Mouse (Mus musculus): Measurements from ENCODE around the gene Ppp4r1. TPM values are rescaled to one million over a fixed set of nuclear protein-coding genes. Genes with fewer than 3 reads are reported as not detected.

Gene Ppp4r1
- polyA plus RNA-seq, 1 experiment from 2014 or later, result 41.5 TPM

DNA sequence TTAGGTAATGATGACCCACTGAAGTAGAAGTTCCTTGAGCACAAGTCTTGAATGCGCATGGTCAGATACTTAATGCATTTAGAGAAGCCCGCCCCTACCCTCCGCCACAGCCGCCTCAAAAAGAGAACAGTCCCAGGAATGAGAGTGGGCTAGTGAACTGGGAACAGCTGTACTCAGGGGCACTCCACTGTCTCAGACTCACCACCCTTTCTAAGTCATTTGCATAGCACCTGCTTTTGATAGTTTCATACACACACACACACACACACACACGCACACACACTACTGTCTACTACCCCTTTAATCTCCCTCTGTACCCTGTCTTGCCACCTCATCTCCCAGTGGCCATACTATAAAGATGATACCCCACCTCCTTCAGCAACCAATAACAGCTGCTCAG is 45.5 kb downstream of the Ppp4r1 start:
- Histone ChIP-seq H3K9ac (replicated peaks; ENCODE audit: low read depth, low read length) (no peak overlapping the region), H3K36me3 (ENCODE audit: control insufficient read depth, insufficient read depth, low read length) (peaks cover 70% of the 10 kb centered on the region), H3K27ac (ENCODE audit: low read length) (no peak overlapping the region), H3K9me3 (ENCODE audit: control insufficient read depth, low read depth, low read length) (no peaks in the 10 kb centered on the region), H3K4me3 (ENCODE audit: low read depth, low read length) (no peak overlapping the region), H3K4me2 (replicated peaks; ENCODE audit: low read depth, low read length) (no peak overlapping the region), H3K4me1 (ENCODE audit: control insufficient read depth, insufficient read depth, low read length) (no peaks in the 10 kb centered on the region), H3K27me3 (ENCODE audit: control insufficient read depth, insufficient read depth, low read length) (no peaks in the 10 kb centered on the region)
- ATAC-seq (ENCODE audit: insufficient number of reproducible peaks, insufficient read depth, low FRiP score, low read depth), result no peak
- WGBS, result 91% methylated on average over 5 of the region's 5 CpGs

- no peaks in the 10 kb centered on the region for H3K27me3 ChIP-seq (ENCODE audit: control insufficient read depth, insufficient read depth, low read length)
- no peak overlapping the region for H3K9ac ChIP-seq (replicated peaks; ENCODE audit: low read depth, low read length)
- peaks cover 76% of the 10 kb centered on the region for H3K36me3 ChIP-seq (ENCODE audit: control insufficient read depth, insufficient read depth, low read length)
- no peaks in the 10 kb centered on the region for H3K4me1 ChIP-seq (ENCODE audit: control insufficient read depth, insufficient read depth, low read length)
- no peak overlapping the region for H3K27ac ChIP-seq (ENCODE audit: low read length)
- no peaks in the 10 kb centered on the region for H3K9me3 ChIP-seq (ENCODE audit: control insufficient read depth, low read depth, low read length)
- H3K4me2 ChIP-seq (replicated peaks; ENCODE audit: low read depth, low read length), result no peak overlapping the region
- no peak overlapping the region for H3K4me3 ChIP-seq (ENCODE audit: low read depth, low read length)
- ATAC-seq (ENCODE audit: insufficient number of reproducible peaks, insufficient read depth, low FRiP score, low read depth), result no peak
- WGBS, result 93% methylated on average over 11 of the region's 11 CpGs
Observed at GRCm38 (mm10) chr17:65828951-65829350, 46.6 kb downstream of the Ppp4r1 start.

DNA sequence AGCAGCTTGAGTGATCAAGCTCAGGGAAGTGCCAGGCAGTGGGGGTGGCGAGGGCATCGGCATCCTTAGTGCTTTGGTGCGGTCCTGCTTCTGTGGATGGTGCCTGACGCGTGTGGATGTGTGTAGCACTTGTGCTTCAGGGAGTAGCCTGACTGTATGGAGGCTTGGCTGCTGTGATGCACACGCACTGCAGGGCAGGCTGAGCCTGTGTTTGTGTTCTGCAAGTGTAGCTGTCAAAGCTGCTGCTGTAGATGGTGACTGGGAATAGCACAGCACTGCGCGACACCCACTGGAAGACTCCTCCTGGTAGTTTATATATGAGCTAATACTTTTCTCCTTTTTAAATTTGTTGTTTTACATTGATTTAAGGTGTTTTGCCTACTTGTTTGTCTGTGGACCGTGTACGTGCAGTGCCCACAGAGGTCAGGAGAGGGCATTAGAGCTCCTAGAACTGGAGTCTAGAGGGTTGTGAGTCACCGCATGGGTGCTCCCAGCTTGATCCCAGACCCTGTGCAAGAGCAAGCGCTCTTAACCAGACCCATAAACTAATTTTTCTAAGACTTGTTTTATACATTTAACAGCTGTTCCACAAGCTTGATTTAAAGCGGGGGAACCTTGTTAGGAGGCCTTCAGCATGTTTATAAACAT is 48.0 kb downstream of the Ppp4r1 start:
- H3K4me1 ChIP-seq (ENCODE audit: control insufficient read depth, insufficient read depth, low read length), result no peaks in the 10 kb centered on the region
- H3K4me2 ChIP-seq (replicated peaks; ENCODE audit: low read depth, low read length), result no peak overlapping the region
- peaks cover 75% of the 10 kb centered on the region for H3K36me3 ChIP-seq (ENCODE audit: control insufficient read depth, insufficient read depth, low read length)
- H3K27ac ChIP-seq (ENCODE audit: low read length), result no peak overlapping the region
- no peak for ATAC-seq (ENCODE audit: insufficient number of reproducible peaks, insufficient read depth, low FRiP score, low read depth)
- no peak overlapping the region for H3K9ac ChIP-seq (replicated peaks; ENCODE audit: low read depth, low read length)
- H3K27me3 ChIP-seq (ENCODE audit: control insufficient read depth, insufficient read depth, low read length), result no peaks in the 10 kb centered on the region
- no peaks in the 10 kb centered on the region for H3K9me3 ChIP-seq (ENCODE audit: control insufficient read depth, low read depth, low read length)
- WGBS, result 80% methylated on average over 13 of the region's 13 CpGs
- no peak overlapping the region for H3K4me3 ChIP-seq (ENCODE audit: low read depth, low read length)

- H3K36me3 ChIP-seq (ENCODE audit: control insufficient read depth, insufficient read depth, low read length), result peaks cover 86% of the 10 kb centered on the region
- no peaks in the 10 kb centered on the region for H3K27me3 ChIP-seq (ENCODE audit: control insufficient read depth, insufficient read depth, low read length)
- no peak for ATAC-seq (ENCODE audit: insufficient number of reproducible peaks, insufficient read depth, low FRiP score, low read depth)
- no peak overlapping the region for H3K4me2 ChIP-seq (replicated peaks; ENCODE audit: low read depth, low read length)
- 89% methylated on average over 3 of the region's 3 CpGs for WGBS
- H3K4me1 ChIP-seq (ENCODE audit: control insufficient read depth, insufficient read depth, low read length), result no peaks in the 10 kb centered on the region
- H3K9me3 ChIP-seq (ENCODE audit: control insufficient read depth, low read depth, low read length), result no peaks in the 10 kb centered on the region
- no peak overlapping the region for H3K9ac ChIP-seq (replicated peaks; ENCODE audit: low read depth, low read length)
- H3K27ac ChIP-seq (ENCODE audit: low read length), result no peak overlapping the region
- no peak overlapping the region for H3K4me3 ChIP-seq (ENCODE audit: low read depth, low read length)
Observed at GRCm38 (mm10) chr17:65833891-65834290, 51.5 kb downstream of the Ppp4r1 start.

DNA sequence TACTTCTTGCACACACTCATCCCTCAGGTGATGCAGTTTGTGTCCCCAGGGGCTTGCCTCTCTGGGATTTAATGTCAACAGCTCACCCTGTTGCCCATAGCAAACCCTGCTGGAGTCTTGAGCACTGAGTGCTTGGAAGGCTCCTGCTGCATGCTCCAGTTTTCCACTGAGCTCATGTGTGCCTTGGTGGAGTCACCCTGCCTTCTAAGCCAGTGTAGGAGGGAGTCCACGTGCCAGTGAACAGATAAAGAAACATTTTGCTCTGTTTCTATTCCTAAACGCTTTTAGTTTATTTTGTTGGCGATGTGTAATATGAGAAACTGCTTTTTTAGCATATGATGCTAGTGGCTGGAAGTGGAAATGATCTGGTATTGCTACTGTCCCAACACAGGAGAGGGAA is 54.4 kb downstream of the Ppp4r1 start:
- Histone ChIP-seq H3K27ac (ENCODE audit: low read length) (no peak overlapping the region), H3K4me2 (replicated peaks; ENCODE audit: low read depth, low read length) (no peak overlapping the region), H3K4me3 (ENCODE audit: low read depth, low read length) (no peak overlapping the region), H3K4me1 (ENCODE audit: control insufficient read depth, insufficient read depth, low read length) (no peaks in the 10 kb centered on the region), H3K36me3 (ENCODE audit: control insufficient read depth, insufficient read depth, low read length) (peaks cover 82% of the 10 kb centered on the region), H3K9ac (replicated peaks; ENCODE audit: low read depth, low read length) (no peak overlapping the region), H3K27me3 (ENCODE audit: control insufficient read depth, insufficient read depth, low read length) (no peaks in the 10 kb centered on the region), H3K9me3 (ENCODE audit: control insufficient read depth, low read depth, low read length) (no peaks in the 10 kb centered on the region)
- no peak for ATAC-seq (ENCODE audit: insufficient number of reproducible peaks, insufficient read depth, low FRiP score, low read depth)
- 87% methylated on average over 3 of the region's 3 CpGs for WGBS

GRCm38 (mm10) chr17:65839541-65840256 is 57.3 kb downstream of the Ppp4r1 start:
- no peaks in the 10 kb centered on the region for H3K4me1 ChIP-seq (ENCODE audit: control insufficient read depth, insufficient read depth, low read length)
- no peak overlapping the region for H3K4me2 ChIP-seq (replicated peaks; ENCODE audit: low read depth, low read length)
- WGBS, result 88% methylated on average over 7 of the region's 7 CpGs
- H3K9me3 ChIP-seq (ENCODE audit: control insufficient read depth, low read depth, low read length), result no peaks in the 10 kb centered on the region
- no peak overlapping the region for H3K9ac ChIP-seq (replicated peaks; ENCODE audit: low read depth, low read length)
- H3K4me3 ChIP-seq (ENCODE audit: low read depth, low read length), result no peak overlapping the region
- no peak for ATAC-seq (ENCODE audit: insufficient number of reproducible peaks, insufficient read depth, low FRiP score, low read depth)
- no peaks in the 10 kb centered on the region for H3K27me3 ChIP-seq (ENCODE audit: control insufficient read depth, insufficient read depth, low read length)
- no peak overlapping the region for H3K27ac ChIP-seq (ENCODE audit: low read length)
- H3K36me3 ChIP-seq (ENCODE audit: control insufficient read depth, insufficient read depth, low read length), result peaks cover 78% of the 10 kb centered on the region

DNA sequence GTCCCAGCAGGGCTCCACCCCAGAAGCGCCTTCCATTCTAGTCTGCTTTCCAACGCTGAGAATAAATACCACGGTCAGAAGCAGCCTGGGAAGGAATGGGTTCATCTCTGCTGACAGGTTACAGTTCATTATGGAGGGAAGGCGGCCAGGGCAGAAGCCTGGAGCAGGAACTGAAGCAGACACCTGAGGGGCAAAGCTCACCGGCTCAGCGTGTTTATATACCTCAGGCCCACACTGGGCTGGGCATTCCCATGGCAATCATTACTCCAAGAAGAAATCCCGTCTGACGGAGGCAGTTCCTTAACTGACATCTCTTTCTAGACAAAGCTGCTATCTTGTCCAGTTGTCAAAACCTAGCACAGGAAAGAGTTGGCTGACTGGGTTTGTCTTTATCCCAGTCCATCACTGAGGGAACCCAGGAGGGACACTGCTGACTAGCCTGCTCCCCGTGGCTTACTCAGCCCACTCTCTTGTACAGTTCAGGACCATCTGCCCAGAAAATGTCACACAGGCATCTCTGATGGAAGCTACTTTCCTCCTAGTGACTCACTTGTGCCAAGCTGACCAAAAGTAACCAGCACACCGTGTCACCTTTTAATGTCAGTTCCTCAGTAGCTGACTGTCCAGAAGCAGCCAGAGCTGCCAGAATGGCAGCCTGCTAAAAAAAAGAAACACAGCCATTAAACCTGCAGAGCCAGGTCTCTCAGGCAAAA is 60.5 kb downstream of the Ppp4r1 start:
- no peak overlapping the region for H3K27ac ChIP-seq (ENCODE audit: low read length)
- no peak overlapping the region for H3K4me2 ChIP-seq (replicated peaks; ENCODE audit: low read depth, low read length)
- H3K4me3 ChIP-seq (ENCODE audit: low read depth, low read length), result no peak overlapping the region
- H3K9me3 ChIP-seq (ENCODE audit: control insufficient read depth, low read depth, low read length), result no peaks in the 10 kb centered on the region
- H3K9ac ChIP-seq (replicated peaks; ENCODE audit: low read depth, low read length), result no peak overlapping the region
- 85% methylated on average over 10 of the region's 10 CpGs for WGBS
- peaks cover 51% of the 10 kb centered on the region for H3K36me3 ChIP-seq (ENCODE audit: control insufficient read depth, insufficient read depth, low read length)
- no peak for ATAC-seq (ENCODE audit: insufficient number of reproducible peaks, insufficient read depth, low FRiP score, low read depth)
- H3K27me3 ChIP-seq (ENCODE audit: control insufficient read depth, insufficient read depth, low read length), result no peaks in the 10 kb centered on the region
- H3K4me1 ChIP-seq (ENCODE audit: control insufficient read depth, insufficient read depth, low read length), result no peaks in the 10 kb centered on the region

DNA sequence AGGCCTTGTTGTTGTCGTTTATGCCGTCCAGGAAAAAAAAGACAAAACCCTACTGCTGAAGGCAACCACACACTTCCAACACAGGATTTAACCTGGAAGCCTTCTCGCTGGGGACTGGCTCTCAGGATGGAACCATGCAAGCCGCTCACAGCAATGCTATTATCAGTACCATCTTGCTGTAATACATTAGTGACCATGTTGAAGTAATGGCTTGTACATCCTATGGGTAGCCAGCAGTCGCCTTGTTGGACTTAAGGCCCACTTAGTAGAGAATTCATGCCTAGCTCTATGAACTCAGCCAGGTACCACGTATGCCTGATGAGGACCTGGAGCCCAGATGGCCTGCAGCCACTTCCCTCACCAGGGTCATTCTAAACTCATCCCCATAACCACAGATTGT is 63.0 kb downstream of the Ppp4r1 start:
- Histone ChIP-seq H3K9ac (replicated peaks; ENCODE audit: low read depth, low read length) (no peak overlapping the region), H3K36me3 (ENCODE audit: control insufficient read depth, insufficient read depth, low read length) (peaks cover 37% of the 10 kb centered on the region), H3K27ac (ENCODE audit: low read length) (no peak overlapping the region), H3K4me1 (ENCODE audit: control insufficient read depth, insufficient read depth, low read length) (no peaks in the 10 kb centered on the region), H3K4me2 (replicated peaks; ENCODE audit: low read depth, low read length) (no peak overlapping the region), H3K9me3 (ENCODE audit: control insufficient read depth, low read depth, low read length) (no peaks in the 10 kb centered on the region), H3K4me3 (ENCODE audit: low read depth, low read length) (no peak overlapping the region), H3K27me3 (ENCODE audit: control insufficient read depth, insufficient read depth, low read length) (no peaks in the 10 kb centered on the region)
- no peak for ATAC-seq (ENCODE audit: insufficient number of reproducible peaks, insufficient read depth, low FRiP score, low read depth)
- WGBS, result 89% methylated on average over 6 of the region's 6 CpGs
